Mouse (Mus musculus) spleen, adult 2 months (tissue): ENCODE results near the gene Gm14226. TPM values are rescaled to one million over a fixed set of nuclear protein-coding genes. Genes with fewer than 3 reads are reported as not detected.
"Not testable (repeated sequence)": the region's sequence is repeated elsewhere in the genome, so short reads cannot be mapped to it uniquely, and the experiment has no call there.

Source experiments
- DNase-seq, 2 experiments: peaks; one replicate each; pipeline versions ENCODE4 v3.0.0 to v3.0.0-alpha.2; 2012 to 2021; ENCODE audit warnings: low spot score in 2 of 2, low read depth in 1 of 2
- H3K27ac ChIP-seq: fragments of 200-500 bp; 2 replicates; pipeline ENCODE4 v1.5.1; 2012; ENCODE audit warnings: low read length, inconsistent platforms; ENCODE audit not compliant: insufficient read depth
- H3K27me3 ChIP-seq: fragments of 200-500 bp; 2 replicates; pipeline ENCODE4 v1.6.1; 2012; ENCODE audit warnings: mild to moderate bottlenecking, moderate library complexity, low read length, inconsistent platforms; ENCODE audit not compliant: control insufficient read depth, insufficient read depth
- H3K36me3 ChIP-seq: fragments of 200-500 bp; 2 replicates; pipeline ENCODE4 v1.6.1; 2012; ENCODE audit warnings: mild to moderate bottlenecking, low read length, inconsistent platforms; ENCODE audit not compliant: control insufficient read depth, insufficient read depth
- H3K4me1 ChIP-seq: fragments of 200-500 bp; 2 replicates; pipeline ENCODE4 v1.6.1; 2011; ENCODE audit warnings: inconsistent platforms; ENCODE audit not compliant: control insufficient read depth, insufficient read depth, insufficient read length
- H3K4me3 ChIP-seq: fragments of 200-500 bp; 2 replicates; pipeline ENCODE4 v1.5.1; 2011; ENCODE audit warnings: mild to moderate bottlenecking, inconsistent platforms; ENCODE audit not compliant: insufficient read depth, insufficient read length; ENCODE audit errors: extremely low read depth
- CTCF ChIP-seq: fragments of 200-500 bp; IDR thresholded peaks from 2 replicates; pipeline ENCODE4 v1.5.1; 2011; ENCODE audit warnings: mild to moderate bottlenecking, inconsistent platforms; ENCODE audit not compliant: insufficient read depth, insufficient read length, insufficient replicate concordance; ENCODE audit errors: extremely low read depth
- POLR2A ChIP-seq: fragments of 200-500 bp; IDR thresholded peaks from 2 replicates; pipeline ENCODE4 v1.6.1; 2011; ENCODE audit warnings: low read depth, low read length, inconsistent platforms
- WGBS: fragments of 180-500 bp; shearing (Covaris S2); methylation state at CpG from one replicate; pipeline ENCODE4 v1.1.7; 2018; 5-methylcytosine and 5-hydroxymethylcytosine counted together
- polyA plus RNA-seq: library from polyadenylated mRNA; depleted of rRNA; stranded (reverse); fragments of >200 nt; gene quantifications from 2 replicates; pipeline ENCODE4 v1.2.3, GENCODE M21; 2012

Gm14226 gene
- polyA plus RNA-seq, 1 experiment, result 3.2 TPM

DNA sequence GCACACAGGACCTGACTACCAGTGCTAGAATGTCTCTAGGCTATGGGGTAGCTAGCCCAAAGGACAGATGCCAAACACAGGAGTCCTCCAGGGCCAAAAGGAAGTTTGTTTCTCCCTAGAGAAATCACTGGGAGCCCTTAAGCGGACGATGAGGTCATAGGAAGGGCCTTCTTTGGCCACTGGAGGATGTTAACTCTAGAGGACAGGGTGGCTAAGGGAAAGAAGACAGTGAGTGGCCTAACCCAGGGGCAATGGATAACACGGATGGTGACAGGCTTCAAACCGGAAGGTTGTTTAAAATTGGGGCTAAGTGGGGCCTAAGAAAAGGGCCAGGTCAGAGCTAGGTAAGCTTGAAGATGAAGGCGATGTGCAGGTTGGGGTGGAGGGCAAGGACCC, 32.0 kb downstream of the Gm14226 start:
- no peak for TF ChIP-seq POLR2A
- no peak for TF ChIP-seq CTCF
- WGBS, result 34% methylated on average over 5 of the region's 5 CpGs
- DNase-seq, result no peak
- Histone ChIP-seq H3K36me3 (no peaks in the 10 kb centered on the region), H3K4me1 (peaks cover 7% of the 10 kb centered on the region; the same call in 1 of the 2 replicates), H3K27me3 (no peaks in the 10 kb centered on the region), H3K4me3 (peak overlapping the region; percentile 73), H3K27ac (peak overlapping the region; percentile 63)

DNA sequence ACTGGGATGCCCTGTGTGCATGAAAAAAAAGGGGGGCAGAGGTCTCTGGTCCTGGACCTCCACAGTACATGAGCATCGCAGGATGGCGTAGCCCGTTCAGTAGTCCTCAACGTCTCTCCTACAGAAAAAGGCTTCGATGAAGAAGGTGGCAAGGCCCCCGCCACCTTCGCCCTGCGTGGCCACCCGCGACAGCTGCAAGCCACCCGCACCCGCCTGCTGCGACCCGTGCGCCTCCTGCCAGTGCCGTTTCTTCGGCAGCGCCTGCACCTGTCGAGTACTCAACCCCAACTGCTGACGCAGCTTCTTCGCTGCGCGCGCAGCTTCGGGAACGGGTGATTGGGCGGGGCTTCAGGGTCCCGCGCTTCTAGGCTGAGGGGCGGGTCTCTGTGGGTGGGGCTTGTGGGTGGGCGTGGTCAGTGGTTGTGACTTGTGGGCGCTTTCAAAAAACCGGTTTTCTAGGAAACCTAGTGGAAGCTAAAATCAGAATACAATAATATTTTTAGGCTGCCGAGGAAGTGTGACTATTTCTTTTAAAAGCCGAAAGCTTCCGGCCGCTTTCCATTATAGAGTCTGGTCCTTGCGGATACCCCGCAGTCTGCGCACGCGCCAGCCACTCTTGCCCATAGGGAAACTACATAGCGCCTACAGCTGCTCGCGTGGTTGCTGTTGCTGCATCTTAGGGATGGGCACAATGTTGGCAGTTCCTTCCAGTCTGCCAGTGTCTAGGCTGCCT, 32.6 kb downstream of the Gm14226 start:
- no peaks in the 10 kb centered on the region for H3K27me3 ChIP-seq
- TF ChIP-seq POLR2A (peak; percentile 98), CTCF (no peak)
- peak overlapping the region; percentile 73 for H3K4me3 ChIP-seq
- no peaks in the 10 kb centered on the region for H3K36me3 ChIP-seq
- 1% methylated on average over 45 of the region's 45 CpGs for WGBS
- peaks cover 7% of the 10 kb centered on the region; the same call in 1 of the 2 replicates for H3K4me1 ChIP-seq
- H3K27ac ChIP-seq, result peak overlapping the region; percentile 63
- peak; percentile 88 to 93 for DNase-seq

DNA sequence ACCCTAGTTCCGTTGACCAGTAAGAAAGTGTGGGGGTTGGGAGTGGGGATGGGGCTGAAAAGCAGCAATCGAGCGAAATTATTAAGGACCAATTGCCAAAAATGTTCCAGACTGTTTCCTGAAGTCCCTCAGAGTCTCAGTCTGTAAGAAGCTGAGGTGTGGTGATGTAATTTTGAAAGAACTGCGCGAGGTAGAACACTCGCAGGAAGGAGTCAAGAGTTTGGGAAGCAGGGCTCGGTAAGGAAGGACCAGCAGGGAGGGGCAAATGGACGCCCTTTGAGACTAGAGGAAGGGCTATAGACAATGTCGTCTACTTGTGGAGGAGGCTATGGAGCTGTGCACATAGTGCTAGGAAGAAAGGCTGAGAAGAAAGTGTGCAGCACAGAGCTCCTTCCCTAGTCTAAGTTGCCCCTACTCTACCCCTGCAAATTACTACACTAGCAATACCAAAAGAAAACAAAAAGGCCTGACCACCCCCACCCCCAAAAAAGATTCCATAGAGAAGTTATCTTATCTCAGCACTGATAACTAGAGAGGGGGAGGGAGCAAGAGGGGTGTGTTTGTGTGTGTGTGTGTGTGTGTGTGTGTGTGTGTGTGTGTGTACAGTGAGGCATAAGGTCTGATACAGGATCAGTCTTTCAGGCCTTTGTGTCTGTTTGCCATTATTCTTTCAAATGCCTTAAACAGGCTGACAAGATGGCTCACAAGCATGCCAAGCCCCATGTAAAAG, 33.7 kb downstream of the Gm14226 start:
- 55% methylated on average over 9 of the region's 9 CpGs for WGBS

DNA sequence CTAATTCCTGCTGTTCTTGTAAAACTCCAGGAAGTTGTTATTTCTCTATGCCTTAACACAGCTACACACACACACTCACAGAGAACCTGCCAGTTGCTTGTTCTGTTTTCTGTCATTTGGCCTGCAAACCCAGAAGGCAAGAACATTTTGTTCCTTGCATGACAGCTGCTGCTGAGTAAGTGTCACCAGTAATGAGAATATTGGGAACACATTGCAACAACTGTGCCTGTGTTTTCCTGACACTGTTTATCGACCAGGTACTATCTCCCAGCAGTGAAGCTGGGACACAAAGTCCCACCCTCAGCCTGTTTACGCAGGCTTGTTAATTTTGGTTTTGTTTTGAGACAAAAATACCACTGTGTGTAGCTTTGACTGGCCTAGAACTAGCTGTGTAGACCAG, 34.6 kb downstream of the Gm14226 start:
- peaks cover 7% of the 10 kb centered on the region; the same call in 1 of the 2 replicates for H3K4me1 ChIP-seq
- TF ChIP-seq CTCF (no peak), POLR2A (no peak)
- no peak overlapping the region for H3K4me3 ChIP-seq
- no peak for DNase-seq
- no peaks in the 10 kb centered on the region for H3K36me3 ChIP-seq
- no peak overlapping the region for H3K27ac ChIP-seq
- H3K27me3 ChIP-seq, result no peaks in the 10 kb centered on the region
- 90% methylated on average over 2 of the region's 2 CpGs for WGBS

More for the DNA sequence above, 33.7 kb downstream of the Gm14226 start:
- H3K4me1 ChIP-seq, result peaks cover 7% of the 10 kb centered on the region; the same call in 1 of the 2 replicates
- no peak for DNase-seq
- no peak for TF ChIP-seq POLR2A
- no peak for TF ChIP-seq CTCF
- no peak overlapping the region for H3K4me3 ChIP-seq
- H3K27ac ChIP-seq, result no peak overlapping the region
- H3K27me3 ChIP-seq, result no peaks in the 10 kb centered on the region
- H3K36me3 ChIP-seq, result no peaks in the 10 kb centered on the region

DNA sequence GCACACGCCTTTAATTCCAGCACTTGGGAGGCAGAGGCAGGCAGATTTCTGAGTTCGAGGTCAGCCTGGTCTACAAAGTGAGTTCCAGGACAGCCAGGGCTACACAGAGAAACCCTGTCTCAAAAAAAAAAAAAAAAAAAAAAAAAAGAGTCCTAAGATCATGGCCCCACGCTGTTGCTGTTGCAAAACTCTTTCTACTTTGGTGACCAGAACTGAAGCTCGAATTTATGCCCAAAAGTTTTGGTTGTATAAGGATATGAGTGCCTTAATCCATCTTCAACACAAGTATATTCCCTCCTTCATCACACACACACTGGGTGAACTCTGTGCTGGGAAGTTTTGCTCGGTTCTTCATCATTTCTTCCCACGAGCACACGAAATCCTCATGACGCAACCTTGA, 35.4 kb downstream of the Gm14226 start:
- not testable (repeated sequence) for H3K27me3 ChIP-seq, H3K27ac ChIP-seq, DNase-seq, H3K4me3 ChIP-seq, H3K4me1 ChIP-seq, H3K36me3 ChIP-seq
- 92% methylated on average over 8 of the region's 8 CpGs for WGBS

DNA sequence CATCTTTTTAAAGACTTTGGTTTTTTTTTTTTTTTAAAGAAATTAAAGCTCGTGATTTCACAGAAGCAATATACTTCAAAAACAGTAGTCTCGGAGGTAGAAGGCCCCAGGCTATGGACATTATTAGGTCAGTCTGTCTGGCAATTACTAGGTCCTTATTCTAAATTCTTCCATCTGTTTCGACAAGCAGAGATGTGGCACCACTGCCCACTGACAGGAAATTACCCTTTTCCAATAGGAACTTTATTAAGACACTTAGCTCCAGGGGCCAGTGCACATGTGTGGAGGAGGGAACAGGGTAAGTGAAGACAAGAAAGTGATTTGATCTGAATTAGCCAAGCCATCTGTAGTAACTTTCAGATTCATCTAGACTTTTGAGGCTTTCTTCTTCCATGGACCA, 36.6 kb downstream of the Gm14226 start:
- no peaks in the 10 kb centered on the region; the same call in 1 of the 2 replicates for H3K36me3 ChIP-seq
- peaks cover 7% of the 10 kb centered on the region; the same call in 1 of the 2 replicates for H3K4me1 ChIP-seq
- H3K27ac ChIP-seq, result no peak overlapping the region
- no peak for TF ChIP-seq CTCF
- TF ChIP-seq POLR2A, result no peak
- 91% methylated on average over 3 of the region's 3 CpGs for WGBS
- no peak overlapping the region for H3K4me3 ChIP-seq
- H3K27me3 ChIP-seq, result no peaks in the 10 kb centered on the region
- no peak for DNase-seq
